Mouse (Mus musculus) left cerebral cortex, postnatal 4 days (tissue): ENCODE data around the gene Ap5m1. TPM values are rescaled to one million over a fixed set of nuclear protein-coding genes. Genes with fewer than 3 reads are reported as not detected.
"Not testable (repeated sequence)": the region's sequence is repeated elsewhere in the genome, so short reads cannot be mapped to it uniquely, and the experiment has no call there.

Source experiments
- DNase-seq: peaks from one replicate; pipeline ENCODE4 v3.0.0-alpha.2; 2022
- intact Hi-C: fragments of 180-260 bp; cut with DNase I; formaldehyde crosslinking; loops from one replicate; pipeline ENCODE4 v1.15.1; 2025
- total RNA-seq, 2 experiments: library from RNA; stranded (reverse); gene quantifications; 2 replicates each; pipeline ENCODE4 v1.2.3; 2021

The Ap5m1 gene
- 10 to 100 TPM; 16.0 to 18.5 TPM for total RNA-seq

DNA sequence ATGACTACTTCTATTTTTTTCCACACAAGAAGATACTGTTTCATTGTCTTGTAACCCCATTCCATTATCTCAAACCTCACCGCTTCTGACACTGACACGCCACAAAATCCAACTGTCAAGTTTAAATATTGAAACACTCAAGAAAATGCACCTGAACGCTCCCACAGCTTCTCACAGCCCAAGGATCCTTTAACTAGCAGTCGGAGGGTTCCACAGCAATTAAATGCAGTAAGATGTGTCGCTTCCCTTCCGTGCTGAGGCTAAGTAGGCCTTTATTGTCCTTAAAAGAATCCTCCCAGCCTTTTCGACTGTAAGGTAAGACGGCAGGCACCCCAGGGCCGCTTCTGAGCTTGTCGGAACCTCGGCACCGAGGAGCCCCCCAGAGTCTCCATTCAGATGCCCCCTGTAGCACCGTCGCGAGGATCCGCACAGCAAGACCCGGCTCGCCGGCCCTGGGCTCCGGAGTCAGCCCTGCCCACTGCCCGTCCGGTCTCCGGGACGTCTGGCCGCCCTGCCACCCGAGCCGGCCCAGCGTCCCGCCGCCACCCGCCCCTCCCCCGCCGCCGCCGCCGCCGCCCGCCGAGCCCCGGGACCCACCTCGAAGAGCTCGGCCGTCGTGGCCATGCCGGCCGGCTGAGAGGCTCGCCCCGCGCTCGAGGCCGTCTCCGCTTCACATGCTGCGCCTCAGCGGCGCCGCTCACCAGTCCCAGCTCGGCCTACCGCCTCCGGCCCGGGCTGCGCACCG lies at the start of gene Ap5m1:
Gene Ap5m1 (plus strand): TSS at position 569 of the 745 bp plus-strand sequence.
- DNase-seq: peak; percentile 44
- intact Hi-C loops: no loop called here

DNA sequence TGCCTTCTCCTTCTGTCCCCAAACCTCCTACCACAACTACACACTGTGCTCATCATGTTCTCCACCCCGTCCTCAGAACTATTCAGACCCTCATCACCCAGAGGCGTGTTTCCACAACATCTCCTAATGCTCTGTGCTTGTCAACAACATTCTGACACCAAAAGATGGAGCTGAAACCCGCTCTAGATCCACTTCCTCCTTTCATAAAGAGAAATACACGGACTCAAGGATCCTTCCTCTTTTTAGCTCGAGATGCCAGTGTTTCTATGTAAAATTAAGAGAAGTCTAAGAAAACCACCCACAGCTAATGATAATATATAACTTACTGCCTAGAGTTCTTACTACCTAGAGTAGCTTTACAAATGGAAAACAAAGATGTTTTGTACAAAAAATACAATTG lies 46.1 kb upstream of the Ap5m1 start:
- DNase-seq: no peak
- intact Hi-C loops: loop anchor here (10.0 kb wide), 1 partner anchor 155 kb away; the partner anchor contains the start of gene Naa30

DNA sequence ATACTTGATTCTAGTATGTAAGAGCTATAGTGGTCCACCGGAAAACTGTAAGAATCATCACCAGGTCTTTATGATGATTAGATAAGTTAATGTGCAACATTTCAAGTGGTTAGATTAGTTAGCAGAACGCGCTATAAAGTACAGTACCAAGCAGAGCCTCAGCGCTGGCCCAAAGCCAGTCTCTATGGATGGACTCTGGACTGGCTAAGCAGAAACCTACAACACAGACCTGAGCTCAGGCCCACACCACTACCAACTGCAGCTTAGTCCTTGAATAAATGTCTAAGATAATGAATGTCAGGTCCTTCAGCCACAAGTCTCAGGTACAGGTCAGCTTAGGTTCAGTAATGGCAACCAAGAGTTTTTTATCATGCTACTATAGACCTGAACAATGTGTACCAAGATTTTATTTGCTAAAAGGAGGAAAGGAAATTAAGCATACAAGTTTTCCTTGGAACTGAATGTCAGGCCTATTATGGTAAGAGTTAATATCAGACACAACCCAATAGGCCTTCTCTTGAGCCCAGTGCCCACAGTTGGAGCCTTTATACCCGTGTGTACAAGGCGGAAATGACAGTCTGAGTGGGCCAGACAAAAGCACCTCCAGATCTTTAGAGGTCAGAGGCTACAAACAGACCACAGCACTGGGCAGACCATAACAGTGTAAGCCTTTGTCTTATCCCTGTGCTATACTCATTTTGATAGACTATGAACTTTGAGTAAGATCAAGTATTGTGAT lies 38.7 kb upstream of the Ap5m1 start:
- no peak for DNase-seq
- intact Hi-C loops: loop anchor here (10.0 kb wide), 1 partner anchor 148 kb away; the partner anchor contains the start of gene Naa30

DNA sequence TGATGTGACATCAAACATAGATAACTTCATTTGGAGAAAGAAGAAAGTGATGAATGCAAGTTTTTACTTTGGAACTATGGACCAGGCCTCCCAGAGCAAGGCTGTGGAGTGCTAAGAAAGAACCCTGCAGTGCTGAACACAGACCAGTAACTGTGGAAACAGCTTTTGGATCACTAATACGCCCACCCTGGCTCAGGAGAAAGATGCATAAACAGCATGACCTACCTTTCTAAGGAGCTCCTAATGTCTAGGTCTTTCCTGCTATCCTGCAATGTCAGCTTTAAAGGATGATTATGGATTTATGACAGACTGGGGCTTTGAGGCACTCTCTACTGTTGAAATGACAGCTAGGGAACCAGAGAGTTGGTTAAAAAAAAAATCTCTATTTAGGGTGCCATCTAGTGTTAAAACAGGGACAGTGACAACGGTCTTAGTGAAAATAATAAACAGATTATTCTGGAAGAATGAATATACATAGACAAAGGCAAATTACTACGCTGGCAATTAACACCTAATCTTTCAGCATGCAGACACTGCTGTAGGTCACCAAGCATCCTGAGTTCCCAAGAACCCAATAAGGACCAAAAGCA lies 38.0 kb upstream of the Ap5m1 start:
- intact Hi-C loops: loop anchor here (10.0 kb wide), 1 partner anchor 147 kb away; the partner anchor contains the start of gene Naa30
- no peak for DNase-seq

DNA sequence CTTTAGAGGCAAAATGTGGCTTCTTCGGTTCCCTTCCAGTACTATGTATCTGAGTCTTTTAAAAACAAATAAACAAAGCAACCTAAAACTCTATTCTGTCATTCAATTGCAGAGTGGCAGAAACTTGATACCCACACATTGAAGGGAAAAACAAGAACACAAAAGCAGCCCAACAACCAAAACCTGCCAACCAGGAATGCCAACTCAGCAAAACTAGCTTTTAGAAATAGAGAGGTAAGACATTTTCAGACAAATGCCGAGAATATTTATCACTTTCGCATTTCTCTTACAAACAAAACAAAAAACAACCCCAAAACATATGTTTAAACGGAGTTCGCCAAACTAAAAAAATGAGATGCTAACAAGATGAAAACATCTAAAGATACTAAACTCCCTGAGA lies 36.9 kb upstream of the Ap5m1 start:
- intact Hi-C loops: loop anchor here (10.0 kb wide), 1 partner anchor 146 kb away; the partner anchor contains the start of gene Naa30

DNA sequence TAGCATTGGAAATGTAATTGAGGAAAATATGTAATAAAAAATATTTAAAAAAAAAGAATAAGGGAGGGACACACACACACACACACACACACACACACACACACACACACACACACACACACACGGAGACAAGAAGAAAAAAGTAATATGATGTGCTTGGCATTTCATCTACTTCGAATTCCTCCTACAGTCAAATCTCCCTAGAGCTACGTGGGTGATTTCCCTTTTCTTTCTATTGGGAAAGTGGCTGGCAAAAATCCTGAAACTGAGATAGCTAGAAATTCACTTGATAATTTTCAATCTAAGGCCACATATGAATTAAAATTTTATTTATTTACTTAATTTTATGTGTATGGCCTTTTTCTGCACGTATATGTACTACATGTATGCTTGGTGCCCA lies 20.3 kb upstream of the Ap5m1 start:
- intact Hi-C loops: no loop called here

More for the DNA sequence above, 36.9 kb upstream of the Ap5m1 start:
- DNase-seq: no peak

DNA sequence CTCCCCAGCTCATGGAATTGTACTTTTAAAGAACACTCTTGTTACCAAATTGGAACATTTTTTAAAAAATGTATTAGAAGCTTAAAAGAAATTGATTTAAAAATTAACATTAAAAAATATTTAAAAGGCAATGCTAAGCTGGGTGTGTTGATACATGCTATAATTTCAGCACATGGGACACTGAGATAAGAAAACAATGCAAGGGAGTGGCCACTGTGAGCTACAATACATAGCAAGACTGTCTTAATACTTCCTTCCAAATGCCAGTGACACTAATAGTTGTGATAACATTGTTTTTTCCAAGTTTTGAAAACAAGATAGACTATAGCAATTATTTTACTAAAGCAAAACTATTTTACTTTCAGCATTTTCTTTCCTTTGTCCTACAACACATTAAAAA lies 16.4 kb upstream of the Ap5m1 start:
- DNase-seq: no peak
- intact Hi-C loops: no loop called here

More for the DNA sequence above, 20.3 kb upstream of the Ap5m1 start:
- no peak for DNase-seq

DNA sequence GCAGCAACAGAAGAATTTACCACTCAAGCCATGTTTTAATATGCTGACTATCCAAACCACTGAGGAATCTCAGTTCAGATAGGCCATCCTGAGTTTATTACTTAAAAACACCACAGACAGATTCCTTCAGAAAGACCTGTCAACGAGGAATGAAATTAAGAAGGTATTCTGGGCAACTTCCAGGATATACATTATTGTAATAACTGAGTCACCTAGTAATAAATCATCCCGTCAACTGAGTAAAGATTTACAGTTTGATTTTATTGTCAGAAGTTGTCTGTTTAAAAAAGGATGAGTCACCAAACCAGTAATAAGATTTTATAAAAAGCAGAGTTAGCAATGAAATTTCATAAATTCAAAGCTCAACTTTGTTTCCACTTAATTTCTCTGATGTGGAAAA lies 2.1 kb upstream of the Ap5m1 start:
- no peak for DNase-seq
- intact Hi-C loops: no loop called here

DNA sequence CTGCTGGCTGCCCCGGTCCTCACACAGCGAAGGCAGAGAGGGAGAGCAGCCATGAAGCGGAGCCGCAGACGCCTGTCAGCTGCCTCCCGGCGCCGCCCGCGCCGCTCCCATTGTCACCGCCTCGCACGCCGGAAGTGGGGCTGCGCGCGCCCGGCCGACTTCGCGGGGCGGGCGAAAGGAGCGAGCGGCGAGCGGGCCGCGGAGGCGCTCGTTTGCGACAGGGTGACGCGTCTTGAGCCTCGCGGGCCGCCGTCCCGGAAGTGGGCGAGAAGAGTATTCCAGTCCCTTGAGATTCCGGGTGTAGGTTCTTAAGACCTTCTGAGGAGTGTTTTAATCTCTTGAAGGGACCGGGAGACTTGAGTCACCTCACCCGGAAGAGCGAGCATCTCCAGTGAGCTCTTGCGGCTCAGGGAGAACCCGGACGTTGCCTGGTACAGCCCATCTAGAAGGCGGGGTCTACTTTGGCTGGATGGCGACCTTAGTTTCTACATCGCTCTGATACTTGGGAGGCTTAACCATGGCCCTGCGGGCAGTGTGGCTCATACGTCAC lies 452 bp downstream of the Ap5m1 start, which contains the start of gene Exoc5:
Gene Exoc5 (minus strand): TSS at position 380 of the 550 bp plus-strand sequence.
- peak; percentile 97 for DNase-seq
- intact Hi-C loops: no loop called here

DNA sequence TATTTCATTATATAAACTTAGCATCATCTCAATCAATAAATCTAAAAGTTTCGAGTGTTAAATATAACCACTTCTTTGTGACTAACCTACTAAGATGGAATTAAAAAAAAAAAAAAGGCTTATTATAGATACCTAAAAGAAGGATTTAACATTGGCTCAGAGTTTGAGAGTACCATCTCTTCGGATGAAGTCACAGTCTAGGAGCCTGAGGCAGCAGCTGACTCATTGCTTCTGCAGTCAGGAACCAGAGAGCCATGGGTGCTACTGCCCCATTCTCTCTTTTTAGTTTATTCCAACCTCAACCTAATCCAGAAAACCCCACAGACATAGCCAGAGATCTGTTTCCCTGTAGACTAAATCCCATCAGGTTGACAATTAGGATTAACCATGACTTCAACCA lies 6.9 kb downstream of the Ap5m1 start:
- intact Hi-C loops: no loop called here
- no peak for DNase-seq

DNA sequence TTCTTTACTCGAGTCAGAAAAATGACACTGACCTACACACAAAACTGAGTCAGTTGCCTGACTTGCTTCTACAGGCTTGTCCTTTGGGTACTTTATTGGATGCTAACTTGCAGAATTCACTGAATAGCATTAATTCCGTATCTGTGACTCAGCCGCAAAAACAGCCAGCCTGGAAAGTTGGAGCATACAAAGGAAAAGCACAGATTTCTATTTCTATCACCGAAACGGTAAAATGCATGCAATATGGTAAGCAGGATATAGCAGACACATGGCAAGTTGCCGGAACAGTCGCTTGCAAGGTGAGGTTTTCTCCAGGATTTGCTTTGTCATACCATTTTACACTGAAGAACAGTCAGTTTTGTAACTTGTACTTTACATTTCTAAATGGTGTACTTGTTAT lies 8.0 kb downstream of the Ap5m1 start:
- intact Hi-C loops: no loop called here
- DNase-seq: no peak

DNA sequence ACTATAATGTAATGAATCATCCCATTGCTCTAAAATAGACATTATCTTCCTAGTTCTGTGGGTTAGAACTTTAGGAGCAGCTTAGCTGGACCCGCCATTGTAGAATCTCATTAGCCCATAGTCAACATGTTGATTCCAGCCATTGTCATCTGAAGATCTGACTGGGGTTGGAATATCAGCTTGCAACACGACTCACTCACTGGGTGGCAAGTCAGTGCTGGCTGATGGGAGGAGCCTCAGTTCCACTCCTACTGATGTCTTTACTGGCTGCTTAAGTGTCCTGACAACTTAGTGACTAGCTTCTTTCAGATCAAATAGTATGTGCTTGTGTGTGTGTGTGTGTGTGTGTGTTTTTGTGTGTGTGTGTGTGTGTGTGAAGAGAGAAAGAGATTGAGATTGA lies 8.5 kb downstream of the Ap5m1 start:
- no peak for DNase-seq
- intact Hi-C loops: no loop called here

DNA sequence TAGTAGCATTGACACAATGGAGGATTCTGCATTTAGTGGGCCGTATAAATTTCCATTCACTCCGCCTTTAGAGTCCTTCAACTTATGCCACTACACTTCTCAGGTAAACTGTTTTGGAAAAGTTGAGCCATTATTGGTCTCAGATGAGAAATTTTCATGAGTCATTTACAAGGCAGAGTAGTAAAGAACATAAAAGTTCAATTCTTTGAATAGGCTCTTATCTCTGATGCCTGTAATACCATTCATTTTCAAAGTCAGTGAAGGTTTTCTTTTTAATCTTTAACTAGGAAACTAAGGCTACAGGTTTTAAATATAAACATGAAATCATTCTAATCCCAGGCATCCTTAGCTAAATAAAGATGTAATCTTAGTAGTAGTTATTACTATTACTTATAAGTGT lies 12.9 kb downstream of the Ap5m1 start:
- no peak for DNase-seq
- intact Hi-C loops: no loop called here

DNA sequence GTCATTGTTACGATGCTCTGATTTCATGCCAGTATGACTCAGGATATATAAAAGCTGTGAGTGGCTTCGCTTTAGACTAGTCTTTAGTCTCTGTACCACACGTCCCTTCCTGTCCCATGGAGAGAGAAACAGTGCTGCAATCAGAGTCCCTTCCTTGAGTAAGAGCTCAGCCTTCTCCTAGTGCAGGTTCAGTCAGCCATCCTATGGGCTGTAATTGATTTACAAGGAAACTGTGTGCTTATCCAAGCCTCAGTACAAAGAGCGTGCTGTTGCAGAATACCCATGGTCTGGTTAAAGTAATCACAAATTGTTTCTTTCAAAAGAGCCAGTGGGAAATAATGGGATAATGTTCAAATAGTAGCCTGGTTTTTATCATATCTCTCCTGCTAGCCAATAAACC lies 20.6 kb downstream of the Ap5m1 start:
- intact Hi-C loops: no loop called here
- DNase-seq: no peak

DNA sequence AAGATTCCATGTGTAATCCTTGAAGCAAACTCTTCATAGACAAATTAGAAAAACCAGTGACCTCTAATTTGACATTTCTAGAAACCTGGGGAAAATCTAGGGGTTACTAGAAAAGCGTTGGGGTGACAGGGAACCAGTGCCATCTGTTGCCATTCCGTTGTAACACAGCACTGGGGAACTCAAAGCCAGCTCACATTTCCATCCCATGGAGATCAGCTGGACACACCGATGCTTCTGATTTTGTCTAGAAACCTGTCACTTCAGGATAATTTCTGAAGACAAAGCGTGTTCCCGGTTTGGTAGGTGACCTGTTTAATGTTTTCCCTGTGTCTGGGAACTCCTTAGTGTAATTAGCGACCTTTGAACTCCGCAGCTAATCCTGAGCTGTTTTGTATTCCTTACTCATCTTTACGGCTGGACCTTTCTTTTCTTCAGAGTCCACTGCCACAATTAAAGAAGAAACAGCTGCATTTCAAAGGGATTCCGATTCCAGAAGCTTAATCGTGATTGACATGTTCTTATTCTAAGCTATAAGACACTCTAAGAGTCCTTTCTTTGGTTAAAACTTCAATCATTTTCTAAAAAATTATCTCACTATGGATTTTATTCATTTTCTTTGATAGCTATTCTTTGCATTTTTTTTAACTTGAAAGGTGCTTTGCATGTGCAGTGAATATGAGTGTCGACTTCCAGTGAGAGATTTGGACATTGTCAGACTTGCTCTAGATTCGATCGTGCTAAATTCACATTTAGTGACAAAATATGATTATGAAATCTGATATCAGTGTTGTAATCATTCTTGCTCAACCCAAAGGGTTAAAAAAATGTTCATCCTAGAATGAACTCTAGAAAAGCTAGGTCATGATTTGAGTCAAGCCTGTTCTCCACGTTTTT lies 22.5 kb downstream of the Ap5m1 start:
- intact Hi-C loops: no loop called here

DNA sequence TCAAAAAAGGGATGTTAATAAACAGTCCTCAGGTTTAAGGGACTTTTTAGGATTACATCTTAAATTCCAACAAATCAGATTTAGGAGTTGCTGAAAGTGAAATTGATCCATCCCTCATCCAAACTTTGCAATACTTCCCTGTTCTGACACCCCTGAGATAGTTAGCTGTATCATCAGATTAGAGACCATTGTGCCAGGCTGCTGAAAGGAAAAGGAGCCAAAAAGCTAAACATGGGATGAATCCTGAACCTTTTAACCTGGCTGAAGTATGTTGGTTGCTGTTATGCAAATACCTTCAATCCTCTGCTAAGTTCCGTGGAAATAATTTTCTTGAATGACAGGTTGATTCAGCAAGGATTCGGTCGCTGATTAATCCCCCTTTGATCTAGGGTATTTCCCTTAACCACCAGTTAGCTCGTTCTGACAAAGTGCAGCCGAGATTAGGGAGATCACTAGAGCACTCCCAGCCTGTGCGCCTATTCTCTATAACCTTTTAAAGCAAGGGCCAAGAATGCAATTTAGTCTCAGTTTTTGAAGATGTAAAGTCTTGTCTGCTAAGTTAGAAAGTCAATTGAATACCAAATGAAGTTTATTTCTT lies 23.7 kb downstream of the Ap5m1 start:
- intact Hi-C loops: no loop called here
- DNase-seq: no peak

More for the DNA sequence above, 22.5 kb downstream of the Ap5m1 start:
- no peak for DNase-seq

DNA sequence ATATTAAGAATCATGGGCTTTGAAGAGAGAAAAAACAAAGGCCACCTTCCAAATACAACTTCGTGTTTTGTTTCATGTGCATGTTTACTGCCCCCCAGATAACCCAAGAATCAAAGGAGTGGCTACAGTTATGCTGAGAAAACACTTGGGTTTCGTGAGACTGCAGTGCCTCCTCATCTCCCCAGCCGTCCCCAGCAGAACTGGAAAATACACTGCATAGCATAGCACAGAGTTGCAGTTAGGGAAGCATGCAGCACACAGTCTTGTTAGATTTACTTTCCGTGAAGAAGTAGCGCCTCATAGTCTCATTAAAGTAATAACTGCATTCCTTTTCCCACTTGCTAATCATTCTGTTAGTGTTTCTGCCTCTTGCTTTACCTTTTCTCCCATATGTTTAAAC lies 24.2 kb downstream of the Ap5m1 start:
- DNase-seq: no peak
- intact Hi-C loops: no loop called here

DNA sequence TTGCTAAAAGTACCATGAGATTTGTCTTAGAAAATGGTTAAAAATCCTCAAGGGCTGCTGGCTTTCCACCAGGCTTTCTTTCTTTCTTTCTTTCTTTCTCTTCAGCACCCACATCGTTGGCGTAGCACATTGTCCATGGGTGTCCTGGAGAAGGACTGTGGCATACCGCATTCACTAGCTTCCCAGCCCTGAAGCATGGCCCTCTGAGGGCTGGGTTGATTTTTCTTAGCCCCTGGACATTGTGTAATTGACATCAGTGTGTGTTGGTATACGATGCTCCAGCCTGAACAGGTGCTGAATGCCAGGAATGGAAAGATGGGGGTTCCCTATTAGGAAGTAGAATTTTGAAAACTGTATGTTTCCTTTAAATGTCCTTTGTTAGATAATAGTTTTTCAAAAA lies 25.4 kb downstream of the Ap5m1 start:
- no peak for DNase-seq
- intact Hi-C loops: no loop called here

DNA sequence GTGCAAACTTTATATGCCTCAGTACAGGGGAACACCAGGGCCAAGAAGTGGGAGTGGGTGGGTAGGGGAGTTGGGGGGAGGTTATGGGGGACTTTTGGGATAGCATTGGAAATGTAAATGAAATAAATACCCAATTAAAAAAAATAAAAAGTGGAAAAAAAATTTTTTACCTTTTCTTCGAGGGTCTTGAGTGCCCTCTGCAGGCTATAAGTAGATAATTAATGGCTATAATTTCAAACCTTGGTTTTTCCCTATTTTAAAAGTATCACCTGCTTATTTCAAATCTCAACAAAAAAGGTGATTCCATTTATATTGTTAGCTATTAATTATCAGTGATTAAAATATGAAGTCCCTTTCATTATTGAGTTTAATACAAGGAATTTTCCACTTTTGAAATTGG lies 25.9 kb downstream of the Ap5m1 start:
- intact Hi-C loops, DNase-seq: not testable (repeated sequence)

DNA sequence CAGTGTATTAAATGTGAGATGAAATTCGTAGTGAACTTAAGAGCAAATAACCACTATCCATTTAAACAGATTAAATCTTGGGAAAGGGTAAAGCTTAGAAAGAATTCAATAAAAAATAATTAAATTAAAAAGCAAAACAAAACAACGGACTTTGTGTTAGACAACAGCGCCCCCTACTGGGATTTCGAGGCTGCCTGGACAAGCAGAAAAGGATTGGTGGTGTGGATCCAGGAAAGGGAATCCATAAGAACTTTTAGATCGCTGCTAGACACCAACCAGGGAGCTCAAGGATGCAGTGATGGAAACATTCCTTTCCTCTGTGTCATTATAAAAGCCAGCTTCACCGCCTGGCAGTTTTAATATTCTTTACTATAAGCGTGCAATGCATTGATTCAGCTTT lies 52.5 kb downstream of the Ap5m1 start:
- peak; percentile 61 for DNase-seq
- intact Hi-C loops: loop anchor here (10.0 kb wide), 1 partner anchor 744 kb away; no protein-coding TSS in a partner anchor
